Mouse (Mus musculus) brain, adult 2 months (tissue): Measurements from ENCODE around the gene Gnas.
A peak's percentile ranks its signal among the peaks of the same experiment; 100 is the strongest.

Experiments used
- DNase-seq: peaks from one replicate; pipeline ENCODE4 v3.0.0; 2011; ENCODE audit warnings: low read depth, low spot score

The Gnas gene

GRCm38 (mm10) chr2:174284011-174284410 is at the start of gene Gnas:
Gene Gnas, plus strand, starts transcription at chr2:174284320.
- DNase-seq = peak; percentile 57

DNA sequence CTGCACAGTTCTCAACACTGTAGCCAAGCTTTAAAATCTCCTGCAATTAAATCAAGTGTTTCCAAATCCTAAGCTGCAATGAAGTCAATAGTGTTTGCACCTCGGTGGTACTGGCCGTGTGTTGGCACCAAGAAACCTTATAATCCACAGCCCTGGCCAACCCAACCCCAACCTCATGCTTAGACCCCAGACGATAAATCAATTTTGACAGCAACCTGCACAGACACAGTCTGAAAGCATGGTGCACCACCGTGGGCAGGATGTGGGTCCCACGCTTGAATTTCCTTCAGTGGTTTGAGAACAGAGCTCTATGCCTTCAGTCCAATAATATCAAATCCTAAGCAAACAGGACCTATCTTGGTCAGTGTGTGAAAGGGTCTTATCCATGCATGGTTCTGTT is 41.7 kb upstream of the Gnas start:
- DNase-seq = no peak

GRCm38 (mm10) chr2:174251963-174252362 is 32.2 kb upstream of the Gnas start:
- DNase-seq = no peak

DNA sequence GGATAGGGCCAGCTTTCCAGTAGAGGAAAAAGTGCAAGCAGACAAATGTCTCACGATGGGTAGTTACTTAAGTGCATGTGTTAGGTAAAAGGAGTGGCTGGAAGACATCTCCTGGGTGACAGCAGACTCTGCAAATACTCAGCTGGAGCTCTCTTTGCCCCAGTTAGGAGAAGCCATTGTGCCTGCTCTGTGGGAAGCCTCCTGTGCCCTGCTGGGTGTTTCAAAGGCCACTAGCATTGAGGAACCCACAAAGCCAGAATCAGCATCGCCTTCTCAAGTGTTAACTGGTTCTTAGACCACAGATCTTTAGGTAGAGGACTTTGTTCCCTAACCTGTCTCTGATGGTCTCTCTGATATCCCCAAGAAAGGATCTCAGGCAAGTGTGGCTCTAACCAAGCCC is 26.8 kb upstream of the Gnas start:
- DNase-seq = no peak

DNA sequence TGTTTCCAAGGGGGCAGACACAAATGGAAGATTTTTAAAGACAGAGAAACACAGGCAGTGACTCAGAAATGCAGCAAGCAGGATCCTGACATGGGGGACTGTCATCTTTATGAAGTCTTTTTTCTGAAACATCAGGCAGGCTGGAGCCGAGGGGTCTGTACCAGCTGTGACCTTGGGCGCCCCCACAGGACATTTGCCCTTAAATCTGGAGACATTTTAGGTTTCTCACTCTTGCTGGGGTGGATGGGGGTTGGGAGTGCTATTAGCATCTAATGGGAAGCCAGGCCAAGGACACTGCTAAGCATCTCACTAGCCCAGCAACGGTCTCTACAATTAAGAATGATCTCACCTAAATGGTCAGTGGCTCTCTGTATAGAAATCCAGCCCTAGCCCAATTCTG is 24.1 kb upstream of the Gnas start:
- no peak for DNase-seq

DNA sequence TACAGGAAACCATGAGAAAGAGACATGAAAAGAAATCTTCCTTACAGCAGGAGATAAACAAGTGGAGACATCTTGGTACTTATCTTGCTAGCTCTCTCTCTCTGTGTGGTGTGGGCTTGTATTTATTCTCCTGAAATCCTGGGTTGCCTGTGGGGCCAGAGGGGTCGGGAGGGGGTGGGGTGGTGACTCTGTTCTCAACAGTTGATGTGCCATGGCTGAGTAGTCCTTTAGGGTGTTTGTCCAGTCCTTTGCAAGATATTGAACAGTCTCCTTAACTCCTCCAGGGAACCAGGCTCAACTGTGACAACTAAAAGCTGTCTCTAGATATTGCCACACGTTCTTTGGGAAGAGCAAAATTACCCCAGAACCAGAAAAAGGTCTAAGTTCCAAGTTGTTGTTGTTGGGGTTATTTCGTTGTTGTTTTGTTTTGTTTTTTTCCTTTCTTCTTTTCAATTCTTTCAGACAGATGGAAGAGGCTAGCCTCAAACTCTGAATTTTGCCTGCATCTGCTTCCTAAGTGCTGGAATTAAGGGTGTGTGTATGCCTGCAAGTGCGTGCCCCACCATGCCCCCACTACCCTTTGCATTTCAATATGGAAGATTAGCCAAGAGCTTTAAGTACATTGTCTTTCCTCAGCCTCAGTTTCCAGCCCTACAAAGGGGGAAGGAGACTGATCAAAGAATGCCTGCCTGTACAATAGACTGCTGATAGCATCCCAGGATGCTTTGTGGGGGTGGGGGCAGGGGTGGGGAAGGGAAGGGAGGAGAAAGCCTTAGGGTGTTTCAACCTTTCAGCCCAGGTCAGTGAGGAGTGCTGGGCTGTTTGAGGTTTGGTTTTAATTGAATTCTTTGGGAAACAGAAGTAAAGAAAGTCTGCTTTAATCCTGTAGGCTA is 23.0 kb upstream of the Gnas start:
- DNase-seq = no peak

DNA sequence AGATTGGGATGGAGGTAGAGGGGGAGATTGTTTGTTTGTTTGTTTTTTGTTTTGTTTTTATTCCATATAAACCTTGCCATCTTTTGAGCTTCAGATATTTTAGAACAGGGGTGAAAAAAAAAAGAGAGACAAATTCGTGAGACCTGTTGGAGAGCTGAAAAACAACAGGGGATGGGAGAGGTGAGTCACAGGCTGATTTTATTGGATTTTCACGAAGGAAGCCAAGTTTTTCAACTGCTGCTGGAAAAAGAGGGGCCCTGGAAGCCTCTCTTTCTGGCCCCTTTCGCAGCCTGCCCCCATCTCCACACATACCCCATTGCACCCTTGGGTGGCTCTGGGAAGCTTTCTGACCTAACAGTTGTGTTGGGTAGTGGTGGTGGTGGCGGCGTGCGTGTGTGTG is 22.3 kb upstream of the Gnas start:
- no peak for DNase-seq

DNA sequence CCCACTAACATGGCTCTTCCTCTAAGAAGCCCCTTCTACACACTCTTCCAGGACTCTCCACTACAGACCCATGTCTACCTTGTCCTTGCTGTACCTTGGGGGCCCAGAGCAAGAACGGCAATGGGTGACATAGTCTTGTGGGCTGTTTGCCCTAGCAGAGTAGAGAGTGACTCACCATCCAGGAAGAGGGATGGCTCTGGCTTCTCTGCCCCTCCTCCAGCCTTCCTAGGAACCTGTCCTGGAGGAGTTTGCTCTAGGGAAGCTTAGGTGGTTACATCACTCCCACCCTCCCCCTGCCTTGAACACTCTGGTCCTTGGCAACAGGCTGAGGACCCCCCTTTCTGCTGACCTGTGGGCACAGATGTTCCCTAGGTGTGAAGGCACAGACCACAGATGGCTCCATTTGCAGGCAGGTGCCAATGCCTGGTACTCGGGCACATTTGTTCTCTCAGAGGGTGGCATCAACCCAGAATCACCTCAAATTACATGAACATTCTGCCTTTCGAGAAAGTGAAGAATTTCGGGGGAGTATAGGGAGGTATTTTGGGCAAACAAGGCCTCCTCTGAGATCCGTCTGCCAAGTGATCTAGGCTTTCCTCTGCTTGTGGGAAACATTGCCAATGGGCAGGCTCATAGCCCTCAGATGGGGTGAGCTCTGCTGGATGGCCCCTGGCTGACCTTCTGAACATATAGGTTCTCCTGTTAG is 20.9 kb upstream of the Gnas start:
- DNase-seq = peak; percentile 59

GRCm38 (mm10) chr2:174264248-174264647 is 19.9 kb upstream of the Gnas start:
- no peak for DNase-seq

GRCm38 (mm10) chr2:174270416-174270815 is 13.7 kb upstream of the Gnas start:
- no peak for DNase-seq

DNA sequence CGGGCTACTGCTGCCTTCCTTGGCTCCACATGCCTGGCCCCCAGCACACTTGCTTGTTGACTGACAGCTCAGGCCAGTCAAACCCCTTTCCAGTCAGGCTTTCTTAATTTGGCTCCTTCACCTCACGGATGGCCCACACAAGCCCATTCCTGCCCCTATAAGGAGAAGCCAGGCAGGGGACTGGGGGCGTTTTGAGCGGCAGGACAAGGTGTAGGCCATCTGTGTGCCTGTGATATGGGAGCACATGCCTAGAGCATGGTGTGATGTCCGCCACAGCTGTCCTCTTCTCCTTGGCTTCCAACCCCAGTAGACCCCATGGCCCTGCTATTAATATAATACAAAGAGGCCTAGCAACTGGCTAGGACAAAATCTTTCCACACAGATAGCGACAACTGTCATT is 12.7 kb upstream of the Gnas start:
- DNase-seq = no peak

DNA sequence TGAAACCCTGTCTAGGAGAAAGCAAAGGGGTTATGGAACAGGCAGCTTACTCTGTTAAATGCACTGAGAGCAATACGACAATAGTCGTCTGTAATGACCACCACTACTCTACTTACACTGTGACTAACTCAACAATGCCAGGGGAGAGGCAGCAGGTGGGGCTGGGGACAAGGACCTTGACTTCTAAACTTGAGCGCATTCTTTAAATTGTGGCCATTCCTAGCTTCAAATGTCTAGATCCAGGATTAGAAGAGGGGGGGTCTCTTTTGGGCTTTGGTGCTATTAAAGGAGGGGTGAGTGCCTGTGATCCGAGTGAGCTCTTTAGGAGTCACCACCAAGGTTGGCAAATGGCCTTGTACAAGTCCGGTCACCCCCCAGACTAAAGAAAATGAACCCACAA is 11.0 kb upstream of the Gnas start:
- no peak for DNase-seq

DNA sequence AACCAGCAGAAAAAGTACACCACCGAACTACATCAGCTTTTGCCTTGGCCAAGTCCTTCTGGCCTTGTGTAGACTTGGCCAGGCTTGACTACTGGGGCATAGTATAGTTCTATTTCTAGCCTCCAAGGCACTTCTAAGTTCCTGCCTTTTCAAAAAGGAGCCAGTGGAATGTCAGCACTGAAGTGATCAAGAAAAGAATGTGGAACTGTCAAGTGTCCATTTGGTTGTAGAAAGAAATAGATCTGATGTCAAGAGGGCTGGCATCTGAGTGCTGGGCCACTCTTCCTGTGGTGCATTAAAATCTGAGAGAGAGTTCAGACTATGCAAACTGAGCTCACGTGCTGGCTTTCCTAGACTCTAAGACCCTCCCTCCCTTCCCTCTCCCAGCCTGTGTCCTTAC is 10.2 kb upstream of the Gnas start:
- no peak for DNase-seq

GRCm38 (mm10) chr2:174279771-174280170 is 4.3 kb upstream of the Gnas start:
- DNase-seq = no peak

GRCm38 (mm10) chr2:174283341-174283740 is 779 bp upstream of the Gnas start:
- DNase-seq = no peak

DNA sequence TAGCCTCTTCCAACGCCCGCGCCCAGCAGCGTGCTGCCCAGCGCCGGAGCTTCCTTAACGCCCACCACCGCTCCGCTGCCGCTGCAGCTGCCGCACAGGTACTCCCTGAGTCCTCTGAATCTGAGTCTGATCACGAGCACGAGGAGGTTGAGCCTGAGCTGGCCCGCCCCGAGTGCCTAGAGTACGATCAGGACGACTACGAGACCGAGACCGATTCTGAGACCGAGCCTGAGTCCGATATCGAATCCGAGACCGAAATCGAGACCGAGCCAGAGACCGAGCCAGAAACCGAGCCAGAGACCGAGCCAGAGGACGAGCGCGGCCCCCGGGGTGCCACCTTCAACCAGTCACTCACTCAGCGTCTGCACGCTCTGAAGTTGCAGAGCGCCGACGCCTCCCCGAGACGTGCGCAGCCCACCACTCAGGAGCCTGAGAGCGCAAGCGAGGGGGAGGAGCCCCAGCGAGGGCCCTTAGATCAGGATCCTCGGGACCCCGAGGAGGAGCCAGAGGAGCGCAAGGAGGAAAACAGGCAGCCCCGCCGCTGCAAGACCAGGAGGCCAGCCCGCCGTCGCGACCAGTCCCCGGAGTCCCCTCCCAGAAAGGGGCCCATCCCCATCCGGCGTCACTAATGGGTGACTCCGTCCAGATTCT is 812 bp downstream of the Gnas start:
- no peak for DNase-seq

DNA sequence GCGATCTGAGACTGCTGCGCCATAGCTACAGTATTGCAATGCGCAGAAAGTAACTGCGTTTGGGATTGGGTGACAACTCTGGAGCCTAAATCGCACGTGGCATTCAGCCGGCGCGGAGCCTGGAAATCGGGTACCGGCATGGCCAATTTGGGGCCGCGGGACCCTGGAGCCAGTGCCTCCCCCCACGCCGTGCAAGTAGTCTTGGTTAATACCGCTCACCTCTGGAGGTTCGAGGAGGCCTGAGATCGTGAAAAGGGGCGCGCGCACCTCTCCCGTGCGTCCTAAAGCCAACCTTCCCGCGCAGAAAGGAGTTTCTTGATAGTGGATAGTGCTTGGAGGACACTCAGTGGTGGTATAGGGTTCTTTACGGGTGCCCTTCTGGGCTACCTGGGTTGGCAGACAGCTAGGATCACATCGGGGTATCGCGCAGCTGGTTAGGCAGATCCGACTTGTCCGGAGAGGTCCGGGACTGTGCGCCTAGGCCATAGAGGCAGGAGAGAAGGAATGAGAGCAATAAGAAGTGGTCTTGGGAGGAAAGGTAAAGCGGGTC is 1.9 kb downstream of the Gnas start:
- DNase-seq = no peak

DNA sequence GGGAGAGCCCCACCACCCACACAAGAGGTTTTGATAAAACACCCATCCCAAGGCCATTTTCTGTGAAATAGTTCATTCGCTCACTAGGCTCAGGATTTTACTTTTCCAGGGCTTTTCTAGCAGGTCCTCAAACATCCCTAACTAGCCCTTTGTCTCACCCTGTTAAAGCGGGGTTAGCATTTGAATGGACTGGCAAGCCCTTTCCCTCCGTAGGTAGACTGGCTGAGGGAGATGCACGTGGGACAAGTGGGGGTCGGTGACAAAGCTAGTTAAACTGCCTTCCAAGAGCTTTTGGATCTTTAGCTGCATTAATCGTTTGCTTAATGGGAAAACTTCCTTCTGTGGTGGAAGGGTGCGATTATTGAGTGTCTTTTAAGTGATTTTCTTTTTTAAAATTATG is 3.8 kb downstream of the Gnas start:
- no peak for DNase-seq

DNA sequence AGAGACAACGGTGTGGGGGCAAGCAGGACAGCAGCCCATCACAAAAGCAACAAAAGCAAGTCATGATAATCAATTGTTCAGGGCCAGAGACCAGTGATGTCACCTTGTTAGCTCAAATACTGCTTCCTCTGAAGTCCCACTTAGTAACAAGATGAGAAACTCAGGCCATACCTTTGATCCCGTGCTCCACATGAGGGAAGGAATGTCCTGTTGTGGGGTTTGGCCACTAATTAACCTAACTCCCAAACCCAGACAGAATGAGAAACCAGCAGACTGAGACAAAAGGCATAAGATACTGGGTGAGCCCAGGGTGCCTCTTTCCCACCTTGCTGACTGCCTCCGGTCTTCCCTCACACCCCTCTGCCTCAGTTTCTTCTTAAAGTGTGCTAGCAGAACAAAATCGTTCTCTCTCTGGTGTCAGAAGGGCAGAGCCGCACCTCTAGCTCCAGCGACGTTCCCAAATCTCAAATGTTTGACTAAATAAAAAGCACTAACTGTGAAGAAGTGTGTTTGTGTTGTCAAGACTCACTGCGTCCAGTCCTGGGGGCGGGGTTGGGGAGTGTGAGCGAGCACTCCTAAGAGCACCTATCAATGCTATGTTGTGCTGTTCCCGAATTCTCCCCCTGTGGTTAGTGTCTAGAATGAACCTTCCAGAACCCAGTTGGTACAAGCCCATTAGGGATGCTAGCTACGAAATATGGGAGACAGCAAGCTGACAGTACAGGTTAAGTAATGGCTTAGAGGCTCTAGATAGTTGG is 4.7 kb downstream of the Gnas start:
- DNase-seq = no peak

DNA sequence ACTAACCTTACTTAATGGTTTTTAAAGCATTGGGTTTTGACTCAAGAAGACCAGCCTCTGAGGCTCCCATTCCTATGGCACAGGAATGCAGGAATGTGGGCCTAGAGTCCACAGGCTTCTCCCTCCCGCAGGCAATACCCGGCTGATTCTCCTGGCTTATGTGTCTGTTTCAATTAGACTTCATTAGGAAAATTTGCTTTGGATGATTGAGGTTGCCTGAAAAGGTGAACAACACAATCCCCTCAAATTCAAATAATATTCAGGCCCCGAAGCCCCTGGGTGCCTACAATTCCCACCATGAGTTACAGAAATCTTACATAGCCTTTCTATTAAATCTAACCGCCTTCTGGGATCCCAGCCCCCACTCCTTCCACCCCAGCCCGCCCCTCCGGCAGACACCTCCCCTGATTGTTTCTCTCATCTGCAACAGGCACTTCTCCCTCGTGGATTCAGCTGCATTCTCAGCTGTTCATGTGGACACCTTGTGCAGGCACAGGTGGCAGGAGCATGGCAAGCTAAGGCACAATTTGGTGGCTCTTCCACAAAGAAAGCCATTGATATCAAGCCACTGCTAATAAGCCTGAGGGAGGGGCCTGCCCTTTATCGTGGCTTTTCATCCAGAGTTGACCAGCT is 7.0 kb downstream of the Gnas start:
- DNase-seq = no peak

GRCm38 (mm10) chr2:174291662-174292030 is 7.5 kb downstream of the Gnas start:
- no peak for DNase-seq
